Mouse (Mus musculus): ENCODE results near the gene Rinl.

The Rinl gene

GRCm38 (mm10) chr7:28823932-28824331 lies 35.2 kb downstream of the Rinl start:
- DNase-seq (ENCODE audit: low spot score) = no peak

GRCm38 (mm10) chr7:28824941-28825685 lies 36.3 kb downstream of the Rinl start, which contains the start of gene Ech1:
Gene Ech1 (plus strand): TSS chr7:28825217.
- DNase-seq (ENCODE audit: low spot score) = peak; percentile 91

GRCm38 (mm10) chr7:28825686-28826401 lies 37.1 kb downstream of the Rinl start:
- DNase-seq (ENCODE audit: low spot score) = peak; percentile 35

- DNase-seq (ENCODE audit: low spot score) = no peak
These were observed 37.6 kb downstream of the Rinl start for GRCm38 (mm10) chr7:28826402-28826772.

- peak; percentile 79 for DNase-seq (ENCODE audit: low spot score)
These were observed 38.6 kb downstream of the Rinl start for GRCm38 (mm10) chr7:28827338-28827737.

- no peak for DNase-seq (ENCODE audit: low spot score)
These were observed 41.1 kb downstream of the Rinl start for GRCm38 (mm10) chr7:28829821-28830220.

GRCm38 (mm10) chr7:28830981-28831380 lies 42.2 kb downstream of the Rinl start:
- DNase-seq (ENCODE audit: low spot score) = no peak

- no peak for DNase-seq (ENCODE audit: low spot score)
These were observed 42.8 kb downstream of the Rinl start for GRCm38 (mm10) chr7:28831411-28832125.

GRCm38 (mm10) chr7:28832137-28832536 lies 43.4 kb downstream of the Rinl start:
- no peak for DNase-seq (ENCODE audit: low spot score)

GRCm38 (mm10) chr7:28833723-28834347 lies 45.1 kb downstream of the Rinl start, which contains the start of gene Lgals4:
Gene Lgals4 (plus strand): TSS chr7:28833854.
- DNase-seq (ENCODE audit: low spot score) = no peak

GRCm38 (mm10) chr7:28836936-28837335 lies 48.2 kb downstream of the Rinl start:
- no peak for DNase-seq (ENCODE audit: low spot score)

- no peak for DNase-seq (ENCODE audit: low spot score)
These were observed 49.6 kb downstream of the Rinl start for GRCm38 (mm10) chr7:28838331-28838730.

GRCm38 (mm10) chr7:28847273-28847672 lies 58.5 kb downstream of the Rinl start:
- DNase-seq (ENCODE audit: low spot score) = no peak
